Mouse (Mus musculus) heart, adult 2 months (tissue): ENCODE measurements around the gene Hist1h4a.

Source experiments
- CTCF ChIP-seq: fragments of 200-600 bp; IDR thresholded peaks from 2 replicates; pipeline ENCODE4 v1.8.1; 2022; ENCODE audit warnings: antibody characterized with exemption, mild to moderate bottlenecking, moderate library complexity
- EP300 ChIP-seq: fragments of 200-500 bp; IDR thresholded peaks from 2 replicates; pipeline ENCODE4 v1.6.1; 2011; ENCODE audit warnings: low read depth, low read length, control low read depth; ENCODE audit not compliant: insufficient read depth
- POLR2A ChIP-seq: fragments of 200-500 bp; IDR thresholded peaks from 2 replicates; pipeline ENCODE4 v1.6.1; 2011; ENCODE audit warnings: mild to moderate bottlenecking, low read depth, low read length, control low read depth; ENCODE audit not compliant: insufficient read depth

DNA sequence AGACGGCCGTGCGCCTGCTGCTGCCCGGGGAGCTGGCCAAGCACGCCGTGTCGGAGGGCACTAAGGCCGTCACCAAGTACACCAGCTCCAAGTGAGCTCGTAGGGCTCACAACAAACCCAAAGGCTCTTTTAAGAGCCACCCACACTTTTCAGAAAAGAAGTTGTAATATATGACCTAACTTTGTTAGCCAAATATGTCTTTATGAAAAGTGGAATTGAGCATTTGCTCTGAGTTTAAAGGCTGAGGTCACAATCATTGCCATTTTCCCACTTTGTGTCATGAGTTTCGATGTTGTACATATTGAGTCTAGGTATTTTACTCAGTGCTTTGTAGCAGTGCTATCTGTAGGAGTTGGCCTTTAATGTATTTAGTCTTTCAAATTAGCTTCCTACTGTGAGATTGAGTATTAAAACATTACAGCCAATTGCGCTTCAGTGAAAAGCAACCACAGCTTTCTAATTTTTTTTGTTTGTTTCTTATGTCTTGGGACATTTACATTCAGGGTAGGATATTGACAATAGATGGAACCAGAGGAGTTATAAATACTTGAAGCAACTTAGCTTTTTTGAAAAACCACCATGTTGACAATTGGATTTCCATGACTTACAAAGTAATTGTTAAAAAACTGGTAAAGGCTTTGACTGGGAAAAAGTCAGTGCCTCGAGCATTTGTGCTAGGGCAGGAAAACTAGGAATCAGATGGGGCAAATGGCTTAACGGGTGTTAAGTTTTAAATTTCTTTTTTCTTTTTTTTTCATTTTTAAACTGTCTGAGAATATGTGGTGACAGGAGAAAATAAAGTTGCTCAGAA lies 13.7 kb downstream of the Hist1h4a start:
- no peak for TF ChIP-seq EP300
- no peak for TF ChIP-seq CTCF
- TF ChIP-seq POLR2A = no peak
